Mouse (Mus musculus) CH12.LX (cell line): ENCODE results near the gene Myocd. TPM values are rescaled to one million over a fixed set of nuclear protein-coding genes. Genes with fewer than 3 reads are reported as not detected.

Experiments
- DNase-seq: peaks from one replicate; pipeline ENCODE4 v3.0.0-alpha.2; 2013; ENCODE audit errors: extremely low read depth
- H3K27ac ChIP-seq: 2 replicates; pipeline ENCODE4 v1.5.1; 2012; ENCODE audit warnings: low read depth, mild to moderate bottlenecking, control low read depth, moderate library complexity; ENCODE audit not compliant: insufficient read depth
- H3K27me3 ChIP-seq: replicated peaks from 2 replicates; pipeline ENCODE3; 2012; ENCODE audit warnings: inconsistent platforms
- H3K36me3 ChIP-seq, 2 experiments: replicated peaks in 1 of 2; 2 replicates each; pipeline versions ENCODE3 to v1.6.1; 2012; ENCODE audit warnings: inconsistent platforms in 1 of 2, low read length in 1 of 2, mild to moderate bottlenecking in 1 of 2, mixed read lengths in 1 of 2, moderate library complexity in 1 of 2; ENCODE audit not compliant: control insufficient read depth in 1 of 2, insufficient read depth in 1 of 2
- H3K4me1 ChIP-seq, 2 experiments: 2 replicates each; pipeline ENCODE4 v1.6.1; 2012; ENCODE audit warnings: inconsistent platforms in 1 of 2, moderate library complexity in 1 of 2; ENCODE audit not compliant: insufficient read depth in 2 of 2, control insufficient read depth in 1 of 2
- H3K4me2 ChIP-seq: 2 replicates; pipeline ENCODE4 v1.6.1; 2012; ENCODE audit warnings: low read depth, mild to moderate bottlenecking, control low read depth; ENCODE audit not compliant: poor library complexity, insufficient read depth, severe bottlenecking
- H3K4me3 ChIP-seq, 3 experiments: fragments of 150-350 bp in 1 of 3; sonication (generic) in 1 of 3; replicated peaks in 1 of 3; 2 replicates each; pipeline versions ENCODE3 to v1.5.1; 2011 to 2012; ENCODE audit warnings: low read depth in 2 of 3, low read length in 2 of 3, mild to moderate bottlenecking in 2 of 3, moderate library complexity in 2 of 3, control low read depth in 1 of 3, improper control_type of control experiment in 1 of 3, inconsistent platforms in 1 of 3, mixed read lengths in 1 of 3; ENCODE audit not compliant: poor library complexity in 1 of 3
- H3K79me2 ChIP-seq: replicated peaks from 2 replicates; pipeline ENCODE4 v1.6.1; 2012; ENCODE audit warnings: mild to moderate bottlenecking, moderate library complexity; ENCODE audit not compliant: control insufficient read depth, poor library complexity, insufficient read depth, severe bottlenecking; ENCODE audit errors: extremely low read depth
- H3K9ac ChIP-seq: 2 replicates; pipeline ENCODE4 v1.6.1; 2012; ENCODE audit warnings: low read depth, mild to moderate bottlenecking, control low read depth, moderate library complexity; ENCODE audit not compliant: insufficient read depth
- H3K9me3 ChIP-seq: replicated peaks from 2 replicates; pipeline ENCODE3; 2012; ENCODE audit warnings: low read length, inconsistent platforms, mixed read lengths
- BHLHE40 ChIP-seq: IDR thresholded peaks from 2 replicates; pipeline ENCODE4 v1.6.1; 2011; ENCODE audit warnings: mild to moderate bottlenecking, low read depth, low read length, improper control_type of control experiment
- CHD1 ChIP-seq: IDR thresholded peaks from 2 replicates; pipeline ENCODE4 v1.6.1; 2012; ENCODE audit warnings: low read depth, low read length, improper control_type of control experiment, inconsistent platforms
- CHD2 ChIP-seq: IDR thresholded peaks from 2 replicates; pipeline ENCODE4 v1.6.1; 2011; ENCODE audit warnings: low read length, improper control_type of control experiment
- CTCF ChIP-seq, 2 experiments: IDR thresholded peaks in 1 of 2; conservative IDR thresholded peaks in 1 of 2; 2 replicates each; pipeline ENCODE4 v1.5.1; 2011 to 2012; ENCODE audit warnings: low read depth in 2 of 2, low read length in 2 of 2, improper control_type of control experiment in 1 of 2, inconsistent platforms in 1 of 2, mild to moderate bottlenecking in 1 of 2, moderate library complexity in 1 of 2
- E2F4 ChIP-seq: IDR thresholded peaks from 2 replicates; pipeline ENCODE4 v1.6.1; 2011; ENCODE audit warnings: low read depth, low read length, improper control_type of control experiment; ENCODE audit not compliant: insufficient replicate concordance
- EP300 ChIP-seq: IDR thresholded peaks from 2 replicates; pipeline ENCODE4 v1.6.1; 2011; ENCODE audit warnings: low read length, improper control_type of control experiment
- GABPA ChIP-seq: IDR thresholded peaks from 2 replicates; pipeline ENCODE4 v1.6.1; 2012; ENCODE audit warnings: low read depth, low read length, improper control_type of control experiment, inconsistent platforms; ENCODE audit not compliant: insufficient replicate concordance
- IRF4 ChIP-seq: IDR thresholded peaks from 2 replicates; pipeline ENCODE4 v1.6.1; 2014; ENCODE audit warnings: low read depth, mild to moderate bottlenecking, inconsistent platforms, low read length, improper control_type of control experiment
- JUN ChIP-seq: IDR thresholded peaks from 2 replicates; pipeline ENCODE4 v1.6.1; 2011; ENCODE audit warnings: low read depth, mild to moderate bottlenecking, low read length, improper control_type of control experiment, moderate library complexity; ENCODE audit not compliant: insufficient read depth
- MAFK ChIP-seq: IDR thresholded peaks from 2 replicates; pipeline ENCODE4 v1.6.1; 2011; ENCODE audit warnings: low read length, improper control_type of control experiment; ENCODE audit not compliant: insufficient replicate concordance
- MEF2A ChIP-seq: IDR thresholded peaks from 2 replicates; pipeline ENCODE4 v1.6.1; 2014; ENCODE audit warnings: low read depth, mild to moderate bottlenecking, inconsistent platforms, low read length, improper control_type of control experiment, borderline replicate concordance
- MYC ChIP-seq: IDR thresholded peaks from 2 replicates; pipeline ENCODE4 v1.6.1; 2011; ENCODE audit warnings: low read depth, mild to moderate bottlenecking, improper control_type of control experiment, low read length
- NELFE ChIP-seq: IDR thresholded peaks from 2 replicates; pipeline ENCODE4 v1.6.1; 2011; ENCODE audit warnings: low read depth, low read length, improper control_type of control experiment
- PAX5 ChIP-seq: IDR thresholded peaks from 2 replicates; pipeline ENCODE4 v1.6.1; 2012; ENCODE audit warnings: low read length, inconsistent platforms, mixed read lengths
- POLR2AphosphoS2 ChIP-seq: IDR thresholded peaks from 2 replicates; pipeline ENCODE4 v1.6.1; 2011; ENCODE audit warnings: low read depth, low read length, improper control_type of control experiment
- RAD21 ChIP-seq: IDR thresholded peaks from 2 replicates; pipeline ENCODE4 v1.6.1; 2011; ENCODE audit warnings: low read depth, mild to moderate bottlenecking, low read length, improper control_type of control experiment, moderate library complexity
- RCOR1 ChIP-seq: conservative IDR thresholded peaks from 2 replicates; pipeline ENCODE4 v1.6.1; 2012; ENCODE audit warnings: low read depth, mild to moderate bottlenecking, inconsistent platforms, low read length, improper control_type of control experiment
- SIN3A ChIP-seq: IDR thresholded peaks from 2 replicates; pipeline ENCODE4 v1.6.1; 2012; ENCODE audit warnings: low read length, improper control_type of control experiment, inconsistent platforms
- SMC3 ChIP-seq: IDR thresholded peaks from 2 replicates; pipeline ENCODE4 v1.6.1; 2011; ENCODE audit warnings: low read depth, low read length, improper control_type of control experiment
- UBTF ChIP-seq: IDR thresholded peaks from 2 replicates; pipeline ENCODE4 v1.6.1; 2012; ENCODE audit warnings: low read depth, mild to moderate bottlenecking, inconsistent platforms, low read length, improper control_type of control experiment, moderate library complexity
- USF1 ChIP-seq: IDR thresholded peaks from 2 replicates; pipeline ENCODE4 v1.6.1; 2014; ENCODE audit warnings: low read depth, mild to moderate bottlenecking, inconsistent platforms, low read length, improper control_type of control experiment
- USF2 ChIP-seq: conservative IDR thresholded peaks from 2 replicates; pipeline ENCODE4 v1.6.1; 2011; ENCODE audit warnings: low read depth, low read length, improper control_type of control experiment
- ZMIZ1 ChIP-seq: IDR thresholded peaks from 2 replicates; pipeline ENCODE4 v1.6.1; 2012; ENCODE audit warnings: low read depth, mild to moderate bottlenecking, inconsistent platforms, low read length, improper control_type of control experiment
- dilution Hi-C: fragments of 300-500 bp; cut with MboI; formaldehyde crosslinking; loops from 2 replicates; pipeline ENCODE4 v1.14.3; 2020; ENCODE audit warnings: low sequenced_read_pairs; ENCODE audit not compliant: extremely low pct_unique_long_range_greater_than_20kb, extremely low pct_ligation_motif_present
- in situ Hi-C: fragments of 300-500 bp; cut with MboI; formaldehyde crosslinking; loops from 3 replicates; pipeline ENCODE4 v1.14.3; 2019; ENCODE audit warnings: low sequenced_read_pairs, low pct_ligation_motif_present, low pct_unique_long_range_greater_than_20kb, mixed read lengths
- polyA plus RNA-seq: library from polyadenylated mRNA; unstranded; fragments of >175 nt; gene quantifications from 2 replicates; pipeline ENCODE4 v1.2.1, GENCODE M21; 2012; ENCODE audit warnings: low read depth; ENCODE audit not compliant: insufficient read length
- total RNA-seq, 2 experiments: library from RNA; depleted of rRNA; stranded (reverse); fragments of 300-350 nt in 1 of 2; fragments of >200 nt in 1 of 2; gene quantifications; 2 replicates each; pipeline ENCODE4 v1.2.3; 2012 to 2014

Gene Myocd
- total and polyA plus RNA-seq, 3 experiments = not detected

- no peaks in the 10 kb centered on the region for H3K36me3 ChIP-seq
- H3K4me2 ChIP-seq = no peak overlapping the region
- H3K4me1 ChIP-seq = peaks cover 5 to 37% of the 10 kb centered on the region in 2 experiments
- TF ChIP-seq NELFE = no peak
- peak; percentile 56 for TF ChIP-seq EP300
- peak; percentile 72 for TF ChIP-seq IRF4
- TF ChIP-seq PAX5 = no peak
- TF ChIP-seq USF2 = no peak
- no peak for TF ChIP-seq SMC3
- no peak for TF ChIP-seq MYC
- no peak for TF ChIP-seq JUN
- no peak overlapping the region for H3K4me3 ChIP-seq
- H3K27me3 ChIP-seq = no peaks in the 10 kb centered on the region
- H3K9me3 ChIP-seq = no peaks in the 10 kb centered on the region
- peak; percentile 43 for DNase-seq
- dilution Hi-C loops (no loop called here), in situ Hi-C loops (no loop called here)
- H3K79me2 ChIP-seq = no peaks in the 10 kb centered on the region
- no peak overlapping the region for H3K9ac ChIP-seq
- H3K27ac ChIP-seq = no peak overlapping the region
Measured at GRCm38 (mm10) chr11:65237896-65238295, 31.9 kb downstream of the Myocd start.

GRCm38 (mm10) chr11:65236907-65237306 lies 32.9 kb downstream of the Myocd start:
- no peaks in the 10 kb centered on the region for H3K79me2 ChIP-seq
- no peak overlapping the region for H3K27ac ChIP-seq
- no peaks in the 10 kb centered on the region for H3K27me3 ChIP-seq
- H3K4me3 ChIP-seq = no peak overlapping the region
- dilution Hi-C loops = no loop called here
- no peak for DNase-seq
- no peaks in the 10 kb centered on the region for H3K9me3 ChIP-seq
- TF ChIP-seq POLR2AphosphoS2 (no peak), RAD21 (no peak), MAFK (no peak), ZMIZ1 (no peak), MEF2A (no peak), CHD2 (no peak), UBTF (no peak), BHLHE40 (no peak), SIN3A (no peak), SMC3 (no peak), USF1 (no peak), CTCF (conservative IDR thresholded peaks at IDR 0.05 in 1 of 2, IDR thresholded peaks at IDR 0.05 in 1 of 2; ENCODE audit: low read depth in 2 of 2, low read length in 2 of 2) (no peak), E2F4 (no peak), GABPA (no peak), CHD1 (no peak), RCOR1 (no peak), IRF4 (no peak), USF2 (no peak), MYC (no peak)
- peaks cover 5 to 37% of the 10 kb centered on the region in 2 experiments for H3K4me1 ChIP-seq
- no peak overlapping the region for H3K4me2 ChIP-seq
- no peaks in the 10 kb centered on the region for H3K36me3 ChIP-seq
- in situ Hi-C loops = no loop called here
- no peak overlapping the region for H3K9ac ChIP-seq
